Mouse (Mus musculus) ES-E14 (cell line): ENCODE data around the gene Slc25a34.

ENCODE experiments used
- CHD2 ChIP-seq: IDR thresholded peaks from 2 replicates; pipeline ENCODE4 v1.6.1; 2014; ENCODE audit warnings: mild to moderate bottlenecking, low read depth, low read length, inconsistent platforms
- HCFC1 ChIP-seq: IDR thresholded peaks from 2 replicates; pipeline ENCODE4 v1.6.1; 2012; ENCODE audit warnings: low read length, inconsistent platforms, borderline replicate concordance; ENCODE audit not compliant: insufficient read depth
- MAFK ChIP-seq: IDR thresholded peaks from 2 replicates; pipeline ENCODE4 v1.6.1; 2014; ENCODE audit warnings: mild to moderate bottlenecking, low read depth, low read length, inconsistent platforms; ENCODE audit not compliant: insufficient read depth
- ZNF384 ChIP-seq: IDR thresholded peaks from 2 replicates; pipeline ENCODE4 v1.6.1; 2012; ENCODE audit warnings: low read depth, low read length, inconsistent platforms

DNA sequence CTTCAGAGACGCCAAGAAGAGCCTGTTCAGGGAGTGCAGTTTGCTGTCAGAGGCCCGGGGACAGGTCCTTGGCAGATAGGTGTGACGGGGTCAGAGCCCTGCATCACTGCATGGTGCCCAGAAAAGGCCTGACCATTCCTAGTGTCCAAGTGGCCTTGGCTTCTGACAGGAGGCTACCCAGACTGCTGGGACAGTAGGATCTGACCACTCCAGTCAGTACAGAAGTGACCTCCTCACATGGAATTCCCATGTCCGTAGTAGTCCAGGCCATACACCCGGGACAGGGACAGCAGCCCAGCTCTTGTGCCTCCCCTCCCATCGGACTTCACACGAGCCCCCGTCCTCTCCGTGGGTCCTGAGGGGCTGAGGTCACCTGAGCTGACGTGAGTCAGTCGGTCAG lies 6.4 kb upstream of the Slc25a34 start:
- no peak for TF ChIP-seq HCFC1
- no peak for TF ChIP-seq CHD2
- TF ChIP-seq ZNF384 = no peak
- no peak for TF ChIP-seq MAFK
